Mouse (Mus musculus): Measurements from ENCODE around the gene Hmgn3. TPM values are rescaled to one million over a fixed set of nuclear protein-coding genes. Genes with fewer than 3 reads are reported as not detected.

The Hmgn3 gene
- polyA plus RNA-seq, 1 experiment from 2014 or later: 214 TPM

DNA sequence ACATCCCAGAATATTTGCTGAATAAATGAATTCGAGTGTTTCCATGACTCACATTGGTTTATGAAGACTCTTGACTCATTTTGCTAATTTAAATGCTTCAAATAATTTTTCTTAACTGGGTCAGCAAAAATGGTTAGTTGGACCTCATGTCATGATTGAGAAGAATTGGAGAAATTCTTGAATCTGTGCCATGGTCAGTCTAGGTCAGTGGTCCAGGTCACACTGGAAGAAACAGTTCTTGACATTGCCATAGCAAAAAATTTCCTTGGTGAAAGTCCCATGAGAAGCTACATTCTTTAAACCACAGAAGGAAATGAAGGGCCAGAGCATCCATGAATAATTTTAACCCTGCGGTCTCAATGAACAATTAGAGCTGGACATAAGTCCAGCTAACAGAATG, 30.8 kb downstream of the Hmgn3 start:
- Histone ChIP-seq H3K36me3 (peaks cover 17% of the 10 kb centered on the region), H3K4me3 (no peak overlapping the region), H3K4me2 (no peak overlapping the region), H3K9me3 (no peaks in the 10 kb centered on the region), H3K27ac (no peak overlapping the region), H3K9ac (no peak overlapping the region), H3K4me1 (no peaks in the 10 kb centered on the region), H3K27me3 (no peaks in the 10 kb centered on the region)
- no peak for ATAC-seq (ENCODE audit: insufficient number of reproducible peaks, insufficient read depth, low FRiP score, low TSS enrichment, low read depth)
- WGBS: 93% methylated on average over 2 of the region's 2 CpGs

DNA sequence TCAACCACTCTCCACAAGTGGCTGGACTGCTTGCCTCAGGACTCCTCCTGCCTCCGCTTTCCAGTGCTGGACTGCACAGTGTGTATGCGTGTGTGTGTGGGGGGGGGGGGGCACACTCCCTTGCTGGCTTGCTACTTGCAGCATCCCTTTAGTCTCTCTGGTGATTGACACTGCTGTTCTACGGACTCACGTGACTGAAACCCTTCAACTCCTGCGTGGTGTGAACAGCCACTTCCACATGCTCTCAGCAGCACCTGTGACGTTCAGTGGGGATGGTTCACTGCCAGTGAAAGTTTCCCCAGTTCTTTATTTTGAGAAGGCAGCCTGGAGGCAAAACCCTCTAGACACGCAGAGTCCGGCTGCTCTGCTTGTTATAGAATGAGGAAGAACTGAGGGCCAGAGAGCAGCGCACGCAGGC, 32.7 kb downstream of the Hmgn3 start:
- Histone ChIP-seq H3K4me1 (peaks cover 6% of the 10 kb centered on the region), H3K4me2 (no peak overlapping the region), H3K9me3 (no peaks in the 10 kb centered on the region), H3K27ac (no peak overlapping the region), H3K4me3 (no peak overlapping the region), H3K9ac (no peak overlapping the region), H3K27me3 (no peaks in the 10 kb centered on the region), H3K36me3 (peaks cover 18% of the 10 kb centered on the region)
- no peak for ATAC-seq (ENCODE audit: insufficient number of reproducible peaks, insufficient read depth, low FRiP score, low TSS enrichment, low read depth)
- 70% methylated on average over 10 of the region's 10 CpGs for WGBS

DNA sequence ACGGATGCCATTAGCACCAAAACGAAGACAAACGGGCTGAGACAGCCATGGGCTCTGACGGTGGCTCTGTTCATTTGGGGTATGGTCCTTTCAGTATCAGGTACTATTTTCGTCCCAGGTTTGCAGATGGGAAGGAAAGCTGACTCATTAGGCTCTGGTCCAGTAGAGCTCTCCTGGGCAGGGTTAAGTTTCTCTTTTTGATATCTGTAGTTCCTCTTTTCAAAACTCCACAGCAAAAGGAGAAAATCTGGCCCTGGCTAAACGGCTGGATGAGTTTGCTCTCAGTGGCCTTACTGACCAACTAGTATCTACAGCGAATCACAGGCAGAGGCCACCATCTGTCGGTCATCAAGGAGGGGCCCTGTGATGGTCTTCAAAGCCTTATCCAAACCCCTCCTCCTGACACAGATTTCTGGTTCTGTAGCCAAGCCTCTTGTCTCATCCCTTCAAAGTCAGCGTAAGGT, 34.1 kb downstream of the Hmgn3 start:
- Histone ChIP-seq H3K36me3 (peaks cover 12% of the 10 kb centered on the region), H3K4me1 (peaks cover 9% of the 10 kb centered on the region), H3K4me2 (no peak overlapping the region), H3K9me3 (no peaks in the 10 kb centered on the region), H3K9ac (no peak overlapping the region), H3K4me3 (no peak overlapping the region), H3K27ac (no peak overlapping the region), H3K27me3 (no peaks in the 10 kb centered on the region)
- ATAC-seq (ENCODE audit: insufficient number of reproducible peaks, insufficient read depth, low FRiP score, low TSS enrichment, low read depth): no peak
- WGBS: 77% methylated on average over 9 of the region's 9 CpGs

DNA sequence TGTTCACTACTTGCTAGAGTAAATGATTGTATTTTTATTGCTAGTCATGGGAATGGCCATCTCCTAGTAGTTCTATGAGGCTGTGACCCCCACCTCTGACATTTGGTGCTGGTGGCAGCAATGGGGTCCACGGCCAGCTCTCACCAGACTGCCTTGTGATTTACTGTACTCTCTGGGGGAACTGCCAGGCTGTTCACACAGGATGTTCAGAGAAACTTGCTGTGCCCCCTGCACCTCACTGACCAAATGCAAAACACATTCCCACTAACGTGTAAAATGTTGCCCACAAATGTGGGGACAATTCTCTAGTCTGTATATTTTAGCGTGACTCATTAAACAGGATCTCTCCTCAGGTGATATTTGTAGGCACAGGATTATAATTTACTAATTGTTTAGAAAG, 34.7 kb downstream of the Hmgn3 start:
- Histone ChIP-seq H3K27me3 (no peaks in the 10 kb centered on the region), H3K9me3 (no peaks in the 10 kb centered on the region), H3K4me3 (no peak overlapping the region), H3K4me1 (peaks cover 9% of the 10 kb centered on the region), H3K9ac (no peak overlapping the region), H3K4me2 (no peak overlapping the region), H3K27ac (no peak overlapping the region), H3K36me3 (peaks cover 12% of the 10 kb centered on the region)
- ATAC-seq (ENCODE audit: insufficient number of reproducible peaks, insufficient read depth, low FRiP score, low TSS enrichment, low read depth): no peak
- 64% methylated on average over 3 of the region's 3 CpGs for WGBS

DNA sequence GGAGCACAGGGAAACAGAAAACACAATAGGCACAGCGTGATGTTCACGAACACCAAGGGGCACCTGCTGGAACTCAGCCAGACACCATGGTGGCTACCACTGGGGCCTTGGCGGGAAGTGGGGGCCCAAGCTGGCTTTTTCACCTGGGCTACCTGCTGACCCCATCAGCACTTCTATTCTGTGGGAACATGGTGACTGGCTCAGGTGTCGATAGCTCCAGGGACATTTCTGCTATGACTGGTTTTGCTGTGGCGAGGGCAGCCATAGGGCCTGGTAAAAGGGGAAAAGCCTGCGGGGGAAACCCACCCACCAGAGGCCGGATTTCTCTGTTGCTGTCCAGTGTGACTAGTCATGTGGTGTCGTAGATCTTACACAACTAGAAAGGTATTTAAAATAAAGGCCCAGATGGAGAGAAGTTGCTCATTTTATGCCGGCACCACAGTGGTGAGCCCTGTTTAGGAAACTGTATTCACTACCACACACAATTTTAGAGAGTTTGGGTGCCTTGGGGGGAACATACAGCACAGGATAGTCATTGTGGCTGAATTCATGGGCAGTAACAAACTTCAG, 35.3 kb downstream of the Hmgn3 start:
- no peak overlapping the region for H3K9ac ChIP-seq
- peaks cover 12% of the 10 kb centered on the region for H3K36me3 ChIP-seq
- H3K4me2 ChIP-seq: no peak overlapping the region
- no peak overlapping the region for H3K27ac ChIP-seq
- H3K4me1 ChIP-seq: peaks cover 9% of the 10 kb centered on the region
- no peak overlapping the region for H3K4me3 ChIP-seq
- WGBS: 86% methylated on average over 9 of the region's 9 CpGs
- ATAC-seq (ENCODE audit: insufficient number of reproducible peaks, insufficient read depth, low FRiP score, low TSS enrichment, low read depth): no peak
- H3K9me3 ChIP-seq: no peaks in the 10 kb centered on the region
- H3K27me3 ChIP-seq: no peaks in the 10 kb centered on the region

DNA sequence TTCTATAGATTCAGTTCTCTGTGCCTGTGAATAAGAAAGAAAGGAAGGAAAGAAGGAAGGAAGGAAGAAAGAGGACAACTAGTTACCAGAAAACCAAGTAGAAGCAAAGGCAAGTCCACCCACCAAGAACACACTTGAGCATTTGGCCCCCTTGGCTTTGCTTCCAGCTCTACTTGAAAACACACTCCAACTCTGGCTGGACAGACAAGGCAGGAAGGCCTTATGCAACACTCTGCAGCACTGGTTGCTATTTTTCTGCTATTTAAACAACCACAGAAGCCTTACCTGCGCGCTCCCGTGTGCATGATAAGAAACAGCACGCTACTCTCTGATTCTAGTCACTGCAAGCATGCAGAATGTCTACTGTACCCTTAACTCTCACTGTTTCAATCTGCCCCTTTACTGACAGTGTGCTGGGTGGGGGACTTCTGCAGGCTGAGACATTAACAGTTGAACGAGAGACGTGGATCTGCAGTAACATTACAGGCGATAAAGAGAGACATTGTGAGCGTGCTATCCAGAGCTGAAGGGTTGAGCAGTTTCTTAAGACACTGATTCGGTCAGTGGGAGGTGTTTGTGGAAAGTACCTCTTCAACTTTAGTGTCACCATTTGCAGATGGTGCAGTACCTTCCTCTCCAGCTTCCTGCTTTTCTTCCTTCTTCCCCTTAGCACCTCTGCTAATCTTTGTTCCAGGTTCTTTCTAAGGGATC, 35.9 kb downstream of the Hmgn3 start:
- Histone ChIP-seq H3K9me3 (no peaks in the 10 kb centered on the region), H3K4me1 (peaks cover 9% of the 10 kb centered on the region), H3K27me3 (no peaks in the 10 kb centered on the region), H3K36me3 (peaks cover 16% of the 10 kb centered on the region), H3K4me2 (no peak overlapping the region), H3K4me3 (no peak overlapping the region), H3K27ac (no peak overlapping the region), H3K9ac (no peak overlapping the region)
- ATAC-seq (ENCODE audit: insufficient number of reproducible peaks, insufficient read depth, low FRiP score, low TSS enrichment, low read depth): no peak
- WGBS: 89% methylated on average over 9 of the region's 9 CpGs

DNA sequence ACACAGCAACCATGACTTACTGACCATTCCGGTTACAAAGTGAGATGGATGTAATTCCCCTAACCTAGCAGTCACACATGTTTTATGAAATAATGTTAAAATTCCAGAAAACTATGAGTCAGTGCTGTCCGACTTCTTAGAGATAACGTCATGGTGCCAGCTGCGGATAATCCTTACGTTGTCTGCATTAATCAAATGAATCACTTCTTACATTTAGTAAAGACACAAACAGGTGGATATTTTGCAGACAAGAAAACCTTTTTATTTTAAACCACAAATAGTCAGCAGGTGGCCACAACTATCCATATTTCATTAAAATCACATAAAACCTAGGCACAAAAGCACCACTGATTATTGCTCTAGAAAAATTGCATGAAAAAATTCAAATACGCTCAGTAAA, 36.8 kb downstream of the Hmgn3 start:
- Histone ChIP-seq H3K27ac (no peak overlapping the region), H3K9ac (no peak overlapping the region), H3K4me1 (peaks cover 9% of the 10 kb centered on the region), H3K4me3 (no peak overlapping the region), H3K27me3 (no peaks in the 10 kb centered on the region), H3K9me3 (no peaks in the 10 kb centered on the region), H3K4me2 (no peak overlapping the region), H3K36me3 (peaks cover 16% of the 10 kb centered on the region)
- 85% methylated on average over 6 of the region's 6 CpGs for WGBS
- no peak for ATAC-seq (ENCODE audit: insufficient number of reproducible peaks, insufficient read depth, low FRiP score, low TSS enrichment, low read depth)

DNA sequence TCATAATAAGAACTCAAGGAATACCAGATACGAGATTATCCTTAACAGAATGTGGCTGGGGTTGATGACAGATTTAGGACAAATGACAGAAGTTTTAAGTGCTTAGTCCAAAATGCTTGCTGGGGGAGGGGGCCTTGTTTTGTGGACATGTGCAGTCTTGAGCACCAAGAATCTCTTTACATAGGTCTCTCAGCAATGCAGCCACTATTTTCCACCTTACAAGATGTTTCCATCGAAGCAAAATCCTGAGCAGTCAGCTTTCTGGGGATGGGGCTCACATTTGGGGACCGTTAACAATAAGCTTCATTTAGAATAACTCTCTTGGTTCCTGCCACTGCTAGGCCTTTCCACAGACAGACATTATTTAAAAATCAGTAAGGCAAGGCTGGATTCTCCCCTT, 37.7 kb downstream of the Hmgn3 start:
- peaks cover 9% of the 10 kb centered on the region for H3K4me1 ChIP-seq
- ATAC-seq (ENCODE audit: insufficient number of reproducible peaks, insufficient read depth, low FRiP score, low TSS enrichment, low read depth): no peak
- 58% methylated on average over 3 of the region's 3 CpGs for WGBS
- H3K4me2 ChIP-seq: no peak overlapping the region
- no peak overlapping the region for H3K9ac ChIP-seq
- H3K9me3 ChIP-seq: no peaks in the 10 kb centered on the region
- peaks cover 16% of the 10 kb centered on the region for H3K36me3 ChIP-seq
- no peak overlapping the region; the same call in 1 of the 2 replicates for H3K27ac ChIP-seq
- no peaks in the 10 kb centered on the region for H3K27me3 ChIP-seq
- no peak overlapping the region for H3K4me3 ChIP-seq

DNA sequence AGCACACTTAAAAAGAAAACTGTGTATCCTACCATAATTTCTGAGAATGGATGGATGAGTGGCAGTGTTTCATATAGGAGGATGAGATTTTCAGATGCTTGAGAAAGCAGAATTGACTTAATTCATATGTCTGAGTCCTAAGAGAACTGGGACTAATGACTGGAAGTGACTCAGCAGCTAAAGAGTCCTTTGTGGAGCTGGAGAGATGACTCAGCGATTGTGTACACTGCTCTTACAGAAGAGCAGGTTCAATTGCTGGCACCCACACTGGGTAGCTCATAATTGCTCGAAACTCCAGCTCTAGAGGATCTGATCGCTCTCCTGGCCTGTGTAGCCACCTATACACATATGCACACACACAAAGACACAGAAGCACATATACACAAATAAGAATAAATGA, 42.7 kb downstream of the Hmgn3 start:
- H3K27ac ChIP-seq: no peak overlapping the region
- H3K27me3 ChIP-seq: no peaks in the 10 kb centered on the region
- H3K36me3 ChIP-seq: peaks cover 4% of the 10 kb centered on the region
- H3K9ac ChIP-seq: no peak overlapping the region
- WGBS: 91% methylated on average over 3 of the region's 3 CpGs
- H3K4me3 ChIP-seq: no peak overlapping the region
- peaks cover 9% of the 10 kb centered on the region for H3K4me1 ChIP-seq
- H3K4me2 ChIP-seq: no peak overlapping the region
- ATAC-seq (ENCODE audit: insufficient number of reproducible peaks, insufficient read depth, low FRiP score, low TSS enrichment, low read depth): no peak
- H3K9me3 ChIP-seq: no peaks in the 10 kb centered on the region

DNA sequence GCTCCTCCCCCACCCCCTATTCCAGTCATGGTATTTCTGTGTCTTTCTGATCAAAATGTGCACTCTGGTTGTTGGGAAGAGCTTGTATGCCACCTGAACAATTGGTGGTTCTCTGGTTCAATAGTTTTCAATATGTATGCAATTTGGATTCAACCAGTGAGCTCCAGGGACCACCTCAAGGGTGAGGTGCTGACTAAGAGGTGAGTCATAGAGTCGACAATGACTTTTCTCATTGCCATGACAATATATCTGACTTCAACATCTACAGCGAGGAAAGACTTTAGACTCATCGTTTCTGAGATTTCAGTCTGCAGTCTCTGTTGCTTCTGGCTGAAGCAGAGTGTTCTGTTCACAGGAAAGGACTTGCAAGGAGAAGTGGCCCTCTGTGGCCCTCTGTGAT, 44.8 kb downstream of the Hmgn3 start:
- Histone ChIP-seq H3K27ac (no peak overlapping the region), H3K27me3 (no peaks in the 10 kb centered on the region), H3K4me3 (no peak overlapping the region), H3K9ac (no peak overlapping the region), H3K36me3 (peaks cover 4% of the 10 kb centered on the region), H3K4me2 (no peak overlapping the region), H3K9me3 (no peaks in the 10 kb centered on the region), H3K4me1 (peaks cover 12% of the 10 kb centered on the region; the same call in 1 of the 2 replicates)
- ATAC-seq (ENCODE audit: insufficient number of reproducible peaks, insufficient read depth, low FRiP score, low TSS enrichment, low read depth): no peak
- 89% methylated on average over 3 of the region's 3 CpGs for WGBS

DNA sequence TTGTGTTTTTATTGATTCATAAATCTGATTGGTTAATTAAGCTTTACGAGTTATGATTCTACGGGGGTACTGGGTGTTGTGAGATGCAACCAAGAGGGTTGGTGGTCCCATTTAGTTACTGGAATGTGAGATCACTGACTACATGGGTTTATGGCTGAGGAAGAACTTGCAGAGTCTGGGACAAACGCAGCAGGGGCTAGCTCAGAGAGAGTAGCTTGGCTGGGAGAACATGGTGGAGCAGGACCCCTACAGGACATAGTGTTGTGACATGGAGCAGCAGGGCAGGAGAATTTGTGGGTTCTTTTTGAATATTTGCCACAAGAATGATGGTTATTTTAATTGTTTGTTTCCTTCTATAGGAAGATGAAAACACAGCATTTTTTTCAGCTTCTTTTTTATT, 45.7 kb downstream of the Hmgn3 start:
- Histone ChIP-seq H3K36me3 (peaks cover under 1% of the 10 kb centered on the region), H3K9me3 (no peaks in the 10 kb centered on the region), H3K4me3 (no peak overlapping the region), H3K27ac (no peak overlapping the region), H3K4me1 (peaks cover 12% of the 10 kb centered on the region; the same call in 1 of the 2 replicates), H3K9ac (no peak overlapping the region), H3K27me3 (no peaks in the 10 kb centered on the region), H3K4me2 (no peak overlapping the region)
- WGBS: 93% methylated on average over 3 of the region's 3 CpGs
- no peak for ATAC-seq (ENCODE audit: insufficient number of reproducible peaks, insufficient read depth, low FRiP score, low TSS enrichment, low read depth)

DNA sequence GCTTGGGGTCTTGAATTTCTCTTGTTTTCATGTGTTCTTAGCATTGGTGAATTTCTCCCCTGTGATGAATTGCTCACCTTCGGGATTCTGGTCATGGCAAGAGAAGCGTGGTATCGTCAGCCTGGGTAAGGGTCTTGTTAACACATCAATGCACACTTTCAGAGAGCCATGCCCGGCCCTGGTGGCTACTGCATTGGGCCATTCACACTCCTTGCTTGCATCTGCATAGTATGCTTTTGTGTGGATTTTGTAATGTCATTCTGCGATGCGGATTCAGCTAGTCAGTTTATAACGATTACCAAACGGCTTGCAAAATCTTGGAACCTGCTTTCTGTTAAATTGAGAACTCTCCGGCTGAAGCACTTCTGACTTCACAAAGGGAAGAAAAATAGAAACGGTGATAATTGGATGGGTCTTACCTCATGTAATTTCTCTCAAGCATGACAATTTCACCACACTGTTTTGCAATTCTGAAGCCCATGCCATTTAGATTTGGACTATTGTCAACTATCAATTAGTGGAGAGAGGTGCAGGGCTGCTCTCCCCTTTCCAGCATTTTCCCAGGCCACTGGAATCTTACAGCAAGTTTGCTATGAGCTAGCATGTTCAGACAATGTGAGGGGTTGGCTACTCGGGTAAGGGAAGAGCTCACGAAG, 47.7 kb downstream of the Hmgn3 start:
- H3K4me1 ChIP-seq: peaks cover 12% of the 10 kb centered on the region; the same call in 1 of the 2 replicates
- 62% methylated on average over 12 of the region's 12 CpGs for WGBS
- no peak overlapping the region for H3K9ac ChIP-seq
- H3K27ac ChIP-seq: no peak overlapping the region; the same call in 1 of the 2 replicates
- ATAC-seq (ENCODE audit: insufficient number of reproducible peaks, insufficient read depth, low FRiP score, low TSS enrichment, low read depth): no peak
- no peaks in the 10 kb centered on the region for H3K36me3 ChIP-seq
- H3K4me2 ChIP-seq: no peak overlapping the region
- no peaks in the 10 kb centered on the region for H3K27me3 ChIP-seq
- H3K4me3 ChIP-seq: no peak overlapping the region
- no peaks in the 10 kb centered on the region for H3K9me3 ChIP-seq

All from embryonic facial prominence, embryonic 13.5 days (tissue).